Mouse (Mus musculus): ENCODE measurements around the gene Cldn8. TPM values are rescaled to one million over a fixed set of nuclear protein-coding genes. Genes with fewer than 3 reads are reported as not detected.

Cldn8 gene
- polyA plus RNA-seq (2014; fragmentation: Nextera tagmentation; extraction: Ambion mirVana): 1.6 and 2.1 TPM in 2 replicates

GRCm38 (mm10) chr16:88563045-88563913 is at the start of gene Cldn8:
Cldn8 (minus strand) TSS chr16:88563183.
- DNase-seq (ENCODE audit: low spot score) (no peak), ATAC-seq (ENCODE audit: insufficient number of reproducible peaks, low FRiP score, low TSS enrichment, low read depth) (no peak)
- Histone ChIP-seq H3K27me3 (ENCODE audit: control insufficient read depth, insufficient read depth, low read length) (no peaks in the 10 kb centered on the region), H3K36me3 (ENCODE audit: control insufficient read depth, insufficient read depth, low read length) (no peaks in the 10 kb centered on the region), H3K4me2 (ENCODE audit: low read depth, severe bottlenecking) (no peak within 1 kb of the TSS), H3K9me3 (ENCODE audit: control insufficient read depth, low read length) (no peaks in the 10 kb centered on the region), H3K27ac (replicated peaks; ENCODE audit: low read depth, low read length) (no peak within 1 kb of the TSS), H3K9ac (ENCODE audit: low read length) (no peak within 1 kb of the TSS), H3K4me3 (ENCODE audit: low read depth, low read length) (no peak within 1 kb of the TSS), H3K4me1 (ENCODE audit: control insufficient read depth, insufficient read depth, low read length) (no peaks in the 10 kb centered on the region)
- WGBS: 70% methylated on average over 6 of the region's 6 CpGs

- no peaks in the 10 kb centered on the region for H3K4me1 ChIP-seq (ENCODE audit: control insufficient read depth, insufficient read depth, low read length)
- H3K36me3 ChIP-seq (ENCODE audit: control insufficient read depth, insufficient read depth, low read length): no peaks in the 10 kb centered on the region
- no peak for DNase-seq (ENCODE audit: low spot score)
- no peak overlapping the region for H3K4me3 ChIP-seq (ENCODE audit: low read depth, low read length)
- H3K27ac ChIP-seq (replicated peaks; ENCODE audit: low read depth, low read length): no peak overlapping the region
- no peaks in the 10 kb centered on the region for H3K9me3 ChIP-seq (ENCODE audit: control insufficient read depth, low read length)
- no peak overlapping the region for H3K4me2 ChIP-seq (ENCODE audit: low read depth, severe bottlenecking)
- no peak overlapping the region for H3K9ac ChIP-seq (ENCODE audit: low read length)
- WGBS: 86% methylated on average over 4 of the region's 4 CpGs
- no peak for ATAC-seq (ENCODE audit: insufficient number of reproducible peaks, low FRiP score, low TSS enrichment, low read depth)
- H3K27me3 ChIP-seq (ENCODE audit: control insufficient read depth, insufficient read depth, low read length): no peaks in the 10 kb centered on the region
Measured at GRCm38 (mm10) chr16:88612712-88613111, 49.7 kb upstream of the Cldn8 start.

GRCm38 (mm10) chr16:88611922-88612321 is 48.9 kb upstream of the Cldn8 start, which contains the start of gene Krtap24-1:
Krtap24-1 (minus strand) TSS chr16:88612279.
- H3K36me3 ChIP-seq (ENCODE audit: control insufficient read depth, insufficient read depth, low read length): no peaks in the 10 kb centered on the region
- WGBS: 93% methylated on average over 8 of the region's 8 CpGs
- H3K27ac ChIP-seq (replicated peaks; ENCODE audit: low read depth, low read length): no peak within 1 kb of the TSS
- no peak within 1 kb of the TSS for H3K4me2 ChIP-seq (ENCODE audit: low read depth, severe bottlenecking)
- ATAC-seq (ENCODE audit: insufficient number of reproducible peaks, low FRiP score, low TSS enrichment, low read depth) (no peak), DNase-seq (ENCODE audit: low spot score) (no peak)
- no peaks in the 10 kb centered on the region for H3K9me3 ChIP-seq (ENCODE audit: control insufficient read depth, low read length)
- no peak within 1 kb of the TSS for H3K9ac ChIP-seq (ENCODE audit: low read length)
- H3K27me3 ChIP-seq (ENCODE audit: control insufficient read depth, insufficient read depth, low read length): no peaks in the 10 kb centered on the region
- H3K4me3 ChIP-seq (ENCODE audit: low read depth, low read length): no peak within 1 kb of the TSS
- no peaks in the 10 kb centered on the region for H3K4me1 ChIP-seq (ENCODE audit: control insufficient read depth, insufficient read depth, low read length)

- DNase-seq (ENCODE audit: low spot score) (no peak), ATAC-seq (ENCODE audit: insufficient number of reproducible peaks, low FRiP score, low TSS enrichment, low read depth) (no peak)
- Histone ChIP-seq H3K36me3 (ENCODE audit: control insufficient read depth, insufficient read depth, low read length) (no peaks in the 10 kb centered on the region), H3K9me3 (ENCODE audit: control insufficient read depth, low read length) (no peaks in the 10 kb centered on the region), H3K4me3 (ENCODE audit: low read depth, low read length) (no peak overlapping the region), H3K4me1 (ENCODE audit: control insufficient read depth, insufficient read depth, low read length) (peaks cover 12% of the 10 kb centered on the region; the same call in 1 of the 2 replicates), H3K27me3 (ENCODE audit: control insufficient read depth, insufficient read depth, low read length) (no peaks in the 10 kb centered on the region), H3K9ac (ENCODE audit: low read length) (no peak overlapping the region), H3K4me2 (ENCODE audit: low read depth, severe bottlenecking) (no peak overlapping the region), H3K27ac (replicated peaks; ENCODE audit: low read depth, low read length) (no peak overlapping the region)
- 76% methylated on average over 6 of the region's 6 CpGs for WGBS
Measured at GRCm38 (mm10) chr16:88604570-88604969, 41.6 kb upstream of the Cldn8 start.

- H3K27ac ChIP-seq (replicated peaks; ENCODE audit: low read depth, low read length): no peak overlapping the region
Measured at GRCm38 (mm10) chr16:88602464-88602863, 39.5 kb upstream of the Cldn8 start.

GRCm38 (mm10) chr16:88600303-88600702 is 37.3 kb upstream of the Cldn8 start:
- H3K27ac ChIP-seq (replicated peaks; ENCODE audit: low read depth, low read length): no peak overlapping the region
- H3K4me2 ChIP-seq (ENCODE audit: low read depth, severe bottlenecking): peak overlapping the region; percentile 27; the same call in 1 of the 2 replicates
- H3K36me3 ChIP-seq (ENCODE audit: control insufficient read depth, insufficient read depth, low read length): no peaks in the 10 kb centered on the region
- ATAC-seq (ENCODE audit: insufficient number of reproducible peaks, low FRiP score, low TSS enrichment, low read depth): 0 out of 2 replicates have a peak, but pooled peaks have one; percentile 28
- no peaks in the 10 kb centered on the region for H3K9me3 ChIP-seq (ENCODE audit: control insufficient read depth, low read length)
- WGBS: 28% methylated on average over 8 of the region's 8 CpGs
- DNase-seq (ENCODE audit: low spot score): peak; percentile 23
- no peak overlapping the region for H3K9ac ChIP-seq (ENCODE audit: low read length)
- no peaks in the 10 kb centered on the region for H3K27me3 ChIP-seq (ENCODE audit: control insufficient read depth, insufficient read depth, low read length)
- peaks cover 15% of the 10 kb centered on the region for H3K4me1 ChIP-seq (ENCODE audit: control insufficient read depth, insufficient read depth, low read length)
- H3K4me3 ChIP-seq (ENCODE audit: low read depth, low read length): no peak overlapping the region

More at GRCm38 (mm10) chr16:88602464-88602863, 39.5 kb upstream of the Cldn8 start:
- Histone ChIP-seq H3K27me3 (ENCODE audit: control insufficient read depth, insufficient read depth, low read length) (no peaks in the 10 kb centered on the region), H3K4me1 (ENCODE audit: control insufficient read depth, insufficient read depth, low read length) (peaks cover 15% of the 10 kb centered on the region), H3K4me2 (ENCODE audit: low read depth, severe bottlenecking) (no peak overlapping the region), H3K4me3 (ENCODE audit: low read depth, low read length) (no peak overlapping the region), H3K9ac (ENCODE audit: low read length) (no peak overlapping the region), H3K36me3 (ENCODE audit: control insufficient read depth, insufficient read depth, low read length) (no peaks in the 10 kb centered on the region), H3K9me3 (ENCODE audit: control insufficient read depth, low read length) (no peaks in the 10 kb centered on the region)
- WGBS: 33% methylated on average over 1 of the region's 1 CpGs
- ATAC-seq (ENCODE audit: insufficient number of reproducible peaks, low FRiP score, low TSS enrichment, low read depth): no peak
- no peak for DNase-seq (ENCODE audit: low spot score)

- Histone ChIP-seq H3K9me3 (ENCODE audit: control insufficient read depth, low read length) (no peaks in the 10 kb centered on the region), H3K4me3 (ENCODE audit: low read depth, low read length) (no peak overlapping the region), H3K27ac (replicated peaks; ENCODE audit: low read depth, low read length) (no peak overlapping the region), H3K36me3 (ENCODE audit: control insufficient read depth, insufficient read depth, low read length) (no peaks in the 10 kb centered on the region), H3K27me3 (ENCODE audit: control insufficient read depth, insufficient read depth, low read length) (no peaks in the 10 kb centered on the region), H3K4me1 (ENCODE audit: control insufficient read depth, insufficient read depth, low read length) (peaks cover 15% of the 10 kb centered on the region), H3K4me2 (ENCODE audit: low read depth, severe bottlenecking) (peak overlapping the region; percentile 27), H3K9ac (ENCODE audit: low read length) (no peak overlapping the region)
- DNase-seq (ENCODE audit: low spot score): peak; percentile 81
- ATAC-seq (ENCODE audit: insufficient number of reproducible peaks, low FRiP score, low TSS enrichment, low read depth): peak; percentile 87
- WGBS: 5% methylated on average over 16 of the region's 16 CpGs
Measured at GRCm38 (mm10) chr16:88599504-88600237, 36.7 kb upstream of the Cldn8 start.

- H3K9me3 ChIP-seq (ENCODE audit: control insufficient read depth, low read length): no peaks in the 10 kb centered on the region
- H3K4me2 ChIP-seq (ENCODE audit: low read depth, severe bottlenecking): no peak overlapping the region
- no peak overlapping the region for H3K27ac ChIP-seq (replicated peaks; ENCODE audit: low read depth, low read length)
- ATAC-seq (ENCODE audit: insufficient number of reproducible peaks, low FRiP score, low TSS enrichment, low read depth) (no peak), DNase-seq (ENCODE audit: low spot score) (no peak)
- no peak overlapping the region for H3K4me3 ChIP-seq (ENCODE audit: low read depth, low read length)
- H3K27me3 ChIP-seq (ENCODE audit: control insufficient read depth, insufficient read depth, low read length): no peaks in the 10 kb centered on the region
- no peaks in the 10 kb centered on the region for H3K36me3 ChIP-seq (ENCODE audit: control insufficient read depth, insufficient read depth, low read length)
- no peaks in the 10 kb centered on the region for H3K4me1 ChIP-seq (ENCODE audit: control insufficient read depth, insufficient read depth, low read length)
- no peak overlapping the region for H3K9ac ChIP-seq (ENCODE audit: low read length)
Measured at GRCm38 (mm10) chr16:88592758-88593157, 29.8 kb upstream of the Cldn8 start.

Data from limb, embryonic 11.5 days (tissue).